Mouse (Mus musculus): ENCODE data around the gene Klhl25. TPM values are rescaled to one million over a fixed set of nuclear protein-coding genes. Genes with fewer than 3 reads are reported as not detected.

The Klhl25 gene
- polyA plus RNA-seq, 1 experiment from 2014 or later = 8.3 TPM

- 67% methylated on average over 17 of the region's 17 CpGs for WGBS
These were observed 40.4 kb upstream of the Klhl25 start for GRCm38 (mm10) chr7:75807460-75808304.

GRCm38 (mm10) chr7:75820687-75821086 lies 27.4 kb upstream of the Klhl25 start:
- Histone ChIP-seq H3K4me3 (ENCODE audit: control insufficient read depth in 1 of 2, insufficient read depth in 1 of 2, low read depth in 1 of 2, low read length in 2 of 2) (no peak overlapping the region), H3K27me3 (ENCODE audit: control insufficient read depth, insufficient read depth, low read length) (no peaks in the 10 kb centered on the region), H3K9ac (ENCODE audit: low read length) (no peak overlapping the region), H3K9me3 (ENCODE audit: control insufficient read depth, low read length) (0 out of 2 replicates have a peak, but pooled peaks cover 3% of the 10 kb centered on the region), H3K36me3 (ENCODE audit: control insufficient read depth, insufficient read depth, low read length) (no peaks in the 10 kb centered on the region), H3K4me2 (ENCODE audit: low read length) (no peak overlapping the region), H3K27ac (replicated peaks in 1 of 2; ENCODE audit: control insufficient read depth in 1 of 2, insufficient read depth in 1 of 2, low read depth in 2 of 2, low read length in 2 of 2) (no peak overlapping the region), H3K4me1 (ENCODE audit: control insufficient read depth in 2 of 2, insufficient read depth in 2 of 2, low read length in 2 of 2) (peaks cover 0 to 4% of the 10 kb centered on the region in 2 experiments; a peak in 1 of 4 replicates)
- 84% methylated on average over 7 of the region's 7 CpGs for WGBS
- ATAC-seq (ENCODE audit: insufficient number of reproducible peaks, insufficient read depth, low FRiP score, low read depth) = no peak

More at GRCm38 (mm10) chr7:75807460-75808304, 40.4 kb upstream of the Klhl25 start:
- no peak; the same call in 1 of the 2 replicates for ATAC-seq (ENCODE audit: insufficient number of reproducible peaks, insufficient read depth, low FRiP score, low read depth)
- H3K4me3 ChIP-seq (ENCODE audit: control insufficient read depth in 1 of 2, insufficient read depth in 1 of 2, low read depth in 1 of 2, low read length in 2 of 2) = no peak overlapping the region
- H3K9ac ChIP-seq (ENCODE audit: low read length) = no peak overlapping the region
- H3K36me3 ChIP-seq (ENCODE audit: control insufficient read depth, insufficient read depth, low read length) = no peaks in the 10 kb centered on the region
- H3K9me3 ChIP-seq (ENCODE audit: control insufficient read depth, low read length) = no peaks in the 10 kb centered on the region
- H3K4me2 ChIP-seq (ENCODE audit: low read length) = no peak overlapping the region
- no peaks in the 10 kb centered on the region for H3K27me3 ChIP-seq (ENCODE audit: control insufficient read depth, insufficient read depth, low read length)
- H3K27ac ChIP-seq (replicated peaks in 1 of 2; ENCODE audit: control insufficient read depth in 1 of 2, insufficient read depth in 1 of 2, low read depth in 2 of 2, low read length in 2 of 2) = no peak overlapping the region; a peak in 1 of 4 replicates
- H3K4me1 ChIP-seq (ENCODE audit: control insufficient read depth in 2 of 2, insufficient read depth in 2 of 2, low read length in 2 of 2) = peaks cover 13 to 18% of the 10 kb centered on the region in 2 experiments

- Histone ChIP-seq H3K27ac (replicated peaks in 1 of 2; ENCODE audit: control insufficient read depth in 1 of 2, insufficient read depth in 1 of 2, low read depth in 2 of 2, low read length in 2 of 2) (no peak overlapping the region), H3K4me1 (ENCODE audit: control insufficient read depth in 2 of 2, insufficient read depth in 2 of 2, low read length in 2 of 2) (peaks cover 0 to 10% of the 10 kb centered on the region in 2 experiments; a peak in 2 of 4 replicates), H3K27me3 (ENCODE audit: control insufficient read depth, insufficient read depth, low read length) (no peaks in the 10 kb centered on the region), H3K9me3 (ENCODE audit: control insufficient read depth, low read length) (0 out of 2 replicates have a peak, but pooled peaks cover 3% of the 10 kb centered on the region), H3K4me3 (ENCODE audit: control insufficient read depth in 1 of 2, insufficient read depth in 1 of 2, low read depth in 1 of 2, low read length in 2 of 2) (no peak overlapping the region), H3K9ac (ENCODE audit: low read length) (no peak overlapping the region), H3K36me3 (ENCODE audit: control insufficient read depth, insufficient read depth, low read length) (no peaks in the 10 kb centered on the region), H3K4me2 (ENCODE audit: low read length) (no peak overlapping the region)
- ATAC-seq (ENCODE audit: insufficient number of reproducible peaks, insufficient read depth, low FRiP score, low read depth) = no peak
- 74% methylated on average over 8 of the region's 8 CpGs for WGBS
These were observed 25.9 kb upstream of the Klhl25 start for GRCm38 (mm10) chr7:75822087-75822668.

GRCm38 (mm10) chr7:75823071-75823470 lies 25.0 kb upstream of the Klhl25 start:
- Histone ChIP-seq H3K27me3 (ENCODE audit: control insufficient read depth, insufficient read depth, low read length) (no peaks in the 10 kb centered on the region), H3K4me1 (ENCODE audit: control insufficient read depth in 2 of 2, insufficient read depth in 2 of 2, low read length in 2 of 2) (peaks cover 5 to 17% of the 10 kb centered on the region in 2 experiments), H3K9me3 (ENCODE audit: control insufficient read depth, low read length) (0 out of 2 replicates have a peak, but pooled peaks cover 3% of the 10 kb centered on the region), H3K9ac (ENCODE audit: low read length) (no peak overlapping the region), H3K4me2 (ENCODE audit: low read length) (no peak overlapping the region), H3K36me3 (ENCODE audit: control insufficient read depth, insufficient read depth, low read length) (no peaks in the 10 kb centered on the region), H3K27ac (replicated peaks in 1 of 2; ENCODE audit: control insufficient read depth in 1 of 2, insufficient read depth in 1 of 2, low read depth in 2 of 2, low read length in 2 of 2) (no peak overlapping the region), H3K4me3 (ENCODE audit: control insufficient read depth in 1 of 2, insufficient read depth in 1 of 2, low read depth in 1 of 2, low read length in 2 of 2) (no peak overlapping the region)
- no peak for ATAC-seq (ENCODE audit: insufficient number of reproducible peaks, insufficient read depth, low FRiP score, low read depth)
- 86% methylated on average over 2 of the region's 2 CpGs for WGBS

- H3K9me3 ChIP-seq (ENCODE audit: control insufficient read depth, low read length) = no peaks in the 10 kb centered on the region
- H3K36me3 ChIP-seq (ENCODE audit: control insufficient read depth, insufficient read depth, low read length) = no peaks in the 10 kb centered on the region
- H3K27ac ChIP-seq (replicated peaks in 1 of 2; ENCODE audit: control insufficient read depth in 1 of 2, insufficient read depth in 1 of 2, low read depth in 2 of 2, low read length in 2 of 2) = peak overlapping the region; percentile 38 to 69
- H3K9ac ChIP-seq (ENCODE audit: low read length) = no peak overlapping the region
- no peak overlapping the region for H3K4me2 ChIP-seq (ENCODE audit: low read length)
- H3K4me1 ChIP-seq (ENCODE audit: control insufficient read depth in 2 of 2, insufficient read depth in 2 of 2, low read length in 2 of 2) = peaks cover 6 to 17% of the 10 kb centered on the region in 2 experiments
- no peaks in the 10 kb centered on the region for H3K27me3 ChIP-seq (ENCODE audit: control insufficient read depth, insufficient read depth, low read length)
- no peak overlapping the region for H3K4me3 ChIP-seq (ENCODE audit: control insufficient read depth in 1 of 2, insufficient read depth in 1 of 2, low read depth in 1 of 2, low read length in 2 of 2)
- peak; percentile 75 for ATAC-seq (ENCODE audit: insufficient number of reproducible peaks, insufficient read depth, low FRiP score, low read depth)
- WGBS = 24% methylated on average over 4 of the region's 4 CpGs
These were observed 21.6 kb upstream of the Klhl25 start for GRCm38 (mm10) chr7:75826360-75827103.

GRCm38 (mm10) chr7:75827357-75827756 lies 20.8 kb upstream of the Klhl25 start:
- Histone ChIP-seq H3K9me3 (ENCODE audit: control insufficient read depth, low read length) (no peaks in the 10 kb centered on the region), H3K4me3 (ENCODE audit: control insufficient read depth in 1 of 2, insufficient read depth in 1 of 2, low read depth in 1 of 2, low read length in 2 of 2) (no peak overlapping the region), H3K9ac (ENCODE audit: low read length) (no peak overlapping the region), H3K36me3 (ENCODE audit: control insufficient read depth, insufficient read depth, low read length) (no peaks in the 10 kb centered on the region), H3K4me1 (ENCODE audit: control insufficient read depth in 2 of 2, insufficient read depth in 2 of 2, low read length in 2 of 2) (peaks cover 6 to 17% of the 10 kb centered on the region in 2 experiments), H3K4me2 (ENCODE audit: low read length) (no peak overlapping the region), H3K27ac (replicated peaks in 1 of 2; ENCODE audit: control insufficient read depth in 1 of 2, insufficient read depth in 1 of 2, low read depth in 2 of 2, low read length in 2 of 2) (peak overlapping the region in 1 of 2 experiments; percentile 69; a peak in 2 of 4 replicates), H3K27me3 (ENCODE audit: control insufficient read depth, insufficient read depth, low read length) (no peaks in the 10 kb centered on the region)
- ATAC-seq (ENCODE audit: insufficient number of reproducible peaks, insufficient read depth, low FRiP score, low read depth) = no peak
- 71% methylated on average over 1 of the region's 1 CpGs for WGBS

GRCm38 (mm10) chr7:75827850-75828249 lies 20.3 kb upstream of the Klhl25 start:
- Histone ChIP-seq H3K4me2 (ENCODE audit: low read length) (0 out of 2 replicates have a peak overlapping the region, but pooled peaks have one; percentile 22), H3K9me3 (ENCODE audit: control insufficient read depth, low read length) (no peaks in the 10 kb centered on the region), H3K27ac (replicated peaks in 1 of 2; ENCODE audit: control insufficient read depth in 1 of 2, insufficient read depth in 1 of 2, low read depth in 2 of 2, low read length in 2 of 2) (no peak overlapping the region), H3K4me1 (ENCODE audit: control insufficient read depth in 2 of 2, insufficient read depth in 2 of 2, low read length in 2 of 2) (peaks cover 6 to 17% of the 10 kb centered on the region in 2 experiments), H3K36me3 (ENCODE audit: control insufficient read depth, insufficient read depth, low read length) (no peaks in the 10 kb centered on the region), H3K9ac (ENCODE audit: low read length) (no peak overlapping the region), H3K4me3 (ENCODE audit: control insufficient read depth in 1 of 2, insufficient read depth in 1 of 2, low read depth in 1 of 2, low read length in 2 of 2) (no peak overlapping the region), H3K27me3 (ENCODE audit: control insufficient read depth, insufficient read depth, low read length) (no peaks in the 10 kb centered on the region)
- WGBS = 17% methylated on average over 10 of the region's 10 CpGs
- ATAC-seq (ENCODE audit: insufficient number of reproducible peaks, insufficient read depth, low FRiP score, low read depth) = peak; percentile 44; the same call in 1 of the 2 replicates

All from heart, embryonic 14.5 days (tissue).